Mouse (Mus musculus): ENCODE results near the gene Tle1.

Tle1 gene

DNA sequence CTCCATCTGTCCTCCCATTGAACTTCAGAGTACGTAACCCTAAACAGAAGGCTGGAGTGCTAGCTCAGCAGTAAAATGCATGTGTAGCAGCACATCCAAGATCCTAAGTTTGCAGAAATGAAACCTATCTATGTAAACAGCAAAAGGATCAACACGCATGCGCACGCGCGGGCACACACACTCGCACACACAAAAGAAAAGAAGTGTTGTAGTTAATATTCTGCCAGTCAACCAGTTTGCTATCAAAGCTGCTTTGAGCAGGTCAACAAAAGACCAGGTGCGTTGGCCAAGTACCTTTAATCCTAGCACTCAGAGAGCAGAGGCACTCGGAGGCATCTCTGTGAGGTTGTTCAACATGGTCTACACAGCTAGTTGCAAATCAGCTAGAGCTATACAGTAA, 35.0 kb downstream of the Tle1 start:
- DNase-seq (ENCODE audit: low read depth, low spot score), result no peak

DNA sequence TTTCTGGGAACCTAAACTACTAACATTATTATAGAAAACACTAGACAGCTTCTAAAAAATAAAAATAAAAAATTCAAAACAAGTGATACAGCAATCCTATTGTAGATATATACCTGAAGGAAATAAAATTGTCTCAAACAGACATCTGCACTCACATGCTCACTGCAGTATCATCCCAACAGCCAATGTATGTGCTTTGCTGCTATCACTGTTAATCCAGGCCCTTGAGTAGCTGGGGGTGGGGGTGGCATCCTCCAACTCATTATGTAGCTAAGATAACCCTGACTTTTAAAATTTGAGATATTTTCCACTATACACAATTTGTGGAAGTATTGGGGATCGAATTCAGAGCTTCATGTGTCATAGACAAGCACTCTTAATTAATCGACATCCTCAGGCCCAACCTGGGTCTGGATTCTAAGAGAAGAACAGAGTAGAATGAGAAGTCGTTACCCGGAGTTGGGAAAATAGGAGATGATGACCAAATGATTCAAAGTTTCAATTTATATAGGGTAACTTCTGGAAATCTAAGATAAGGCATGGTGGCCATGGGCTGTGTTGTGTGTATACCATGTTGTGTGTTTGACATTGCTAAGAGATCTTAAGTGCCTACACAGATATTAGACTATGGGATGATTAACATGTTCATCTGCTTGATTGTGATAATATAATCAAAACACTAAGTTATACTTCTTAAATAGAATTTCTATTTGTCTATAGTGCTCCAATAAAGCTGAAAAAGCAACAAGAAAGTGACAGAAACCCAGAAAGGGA, 38.1 kb downstream of the Tle1 start:
- no peak for DNase-seq (ENCODE audit: low read depth, low spot score)

DNA sequence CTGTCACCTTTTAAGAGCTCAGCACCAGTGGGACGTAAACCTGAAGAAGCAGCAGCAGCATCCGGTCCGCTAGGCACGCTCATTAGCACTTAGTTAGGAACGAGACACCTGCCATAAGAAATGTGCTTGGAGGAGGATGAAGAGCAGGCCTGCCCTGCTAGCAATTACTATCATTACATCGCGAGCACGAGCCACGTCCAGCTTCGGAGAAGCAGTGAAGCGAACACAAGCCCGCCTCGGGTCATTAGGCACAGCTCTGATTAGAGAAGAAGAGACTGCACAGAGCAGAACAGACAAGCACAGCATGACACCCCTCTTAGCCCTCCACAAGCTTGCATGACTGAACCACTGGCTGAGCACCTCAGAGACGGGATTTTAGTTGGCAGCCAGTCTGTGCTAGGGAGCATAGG, 40.6 kb downstream of the Tle1 start:
- DNase-seq (ENCODE audit: low read depth, low spot score), result no peak

DNA sequence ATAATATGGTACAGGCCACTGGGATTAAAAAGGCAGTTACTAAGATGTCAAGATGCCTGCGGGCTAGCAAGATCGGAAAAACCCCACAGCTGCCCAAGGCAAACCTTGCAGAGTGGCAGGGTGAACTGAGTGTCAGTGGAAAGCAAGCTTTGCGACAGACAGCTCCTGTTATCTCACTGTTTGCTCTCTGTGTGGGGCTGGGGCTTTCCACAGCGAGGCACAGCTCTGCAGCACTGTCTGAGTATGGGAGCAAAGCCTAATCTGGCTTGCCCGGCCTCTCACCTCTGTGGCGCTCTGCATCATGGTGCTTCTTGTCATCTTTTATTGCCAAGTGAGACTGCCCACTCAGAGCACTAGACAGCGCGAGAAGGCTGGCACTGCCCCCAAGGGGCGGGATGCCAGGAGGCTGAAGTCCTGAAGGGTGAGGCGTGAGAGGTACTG, 42.8 kb downstream of the Tle1 start:
- DNase-seq (ENCODE audit: low read depth, low spot score), result no peak

DNA sequence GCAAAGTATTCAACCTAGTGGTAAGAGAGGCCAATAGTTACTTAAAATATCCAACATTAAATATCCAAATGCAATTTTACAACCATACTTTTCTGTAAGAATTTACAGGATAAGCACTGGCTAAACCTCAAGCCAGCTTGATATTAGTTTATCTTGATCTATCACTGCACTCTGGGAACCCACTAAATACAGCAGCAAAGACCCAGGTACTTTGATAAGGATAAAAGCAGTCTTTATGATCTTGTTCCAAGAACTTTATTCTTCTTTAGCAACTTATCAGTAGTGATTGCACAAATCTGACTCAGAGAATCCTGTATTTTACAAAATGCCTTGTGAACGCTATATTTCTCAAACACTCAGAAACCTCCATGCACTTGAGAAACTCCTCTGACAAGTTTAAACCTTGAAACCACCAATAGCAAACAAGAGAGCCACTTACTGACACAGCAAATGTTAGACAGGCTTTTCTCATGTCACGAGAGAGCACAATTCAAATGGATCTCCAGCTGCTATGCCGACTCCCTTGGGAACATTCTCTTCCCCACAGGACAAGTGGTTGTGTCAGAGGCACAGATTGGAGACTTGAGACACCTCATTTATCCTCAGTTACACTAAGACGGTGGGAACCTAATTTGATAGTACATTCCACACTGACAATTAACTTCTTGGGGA, 50.1 kb downstream of the Tle1 start:
- DNase-seq (ENCODE audit: low read depth, low spot score), result no peak

DNA sequence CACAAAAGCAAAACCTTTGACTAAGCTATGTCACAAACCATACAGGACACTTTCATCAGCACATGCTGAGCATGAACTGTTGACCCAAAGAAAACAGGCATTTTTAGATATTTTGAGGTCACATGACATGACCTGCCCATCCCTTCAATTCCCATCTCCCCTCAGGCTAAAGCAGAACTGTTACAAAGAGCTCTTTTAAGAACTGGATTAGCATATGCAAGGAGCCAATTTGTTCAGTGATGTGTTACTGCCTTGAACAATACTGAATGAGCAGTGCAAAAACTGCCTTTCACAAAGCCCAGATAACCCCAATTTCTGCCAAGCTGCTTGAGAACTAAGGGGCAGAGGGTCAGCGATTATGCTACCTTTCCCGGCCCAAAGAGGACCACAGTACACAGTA, 54.7 kb downstream of the Tle1 start:
- DNase-seq (ENCODE audit: low read depth, low spot score), result no peak

DNA sequence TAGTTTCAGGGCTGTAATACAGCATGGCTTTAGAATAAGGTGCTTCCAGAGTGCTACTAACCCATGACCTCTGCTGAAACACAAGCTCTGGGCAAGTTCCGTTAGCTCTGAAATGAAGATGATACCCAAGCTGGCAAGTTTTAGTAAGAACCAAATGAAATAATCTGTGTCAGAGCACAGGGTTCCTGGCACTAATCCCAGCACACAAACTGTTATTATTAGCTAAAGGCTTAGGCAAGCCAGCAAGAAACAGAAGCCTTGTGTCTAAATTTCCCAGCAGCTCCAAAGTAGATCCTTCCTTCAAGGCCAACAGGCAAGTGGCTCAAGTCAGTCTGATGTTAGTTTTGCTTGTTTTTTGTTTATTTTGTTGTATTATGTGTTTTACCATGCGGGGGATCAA, 56.2 kb downstream of the Tle1 start:
- no peak for DNase-seq (ENCODE audit: low read depth, low spot score)

DNA sequence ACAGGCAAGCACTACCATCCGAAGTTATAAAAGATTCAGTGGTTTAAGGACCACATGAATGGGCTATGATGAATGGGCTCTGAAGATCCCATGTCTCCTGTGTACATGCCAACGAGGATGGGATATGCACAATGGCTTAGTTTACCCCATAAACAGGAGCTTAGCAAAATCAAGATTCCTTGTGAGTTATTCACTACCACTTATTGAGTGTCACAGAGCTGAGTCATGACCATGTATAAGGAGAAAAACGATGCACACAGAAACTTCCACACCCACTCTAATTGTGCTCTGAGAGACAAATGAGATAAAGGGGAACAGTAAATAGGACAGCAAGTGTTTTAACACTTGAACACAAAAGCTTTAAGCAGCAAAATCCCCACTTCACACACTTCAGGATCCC, 60.0 kb downstream of the Tle1 start:
- DNase-seq (ENCODE audit: low read depth, low spot score), result no peak

DNA sequence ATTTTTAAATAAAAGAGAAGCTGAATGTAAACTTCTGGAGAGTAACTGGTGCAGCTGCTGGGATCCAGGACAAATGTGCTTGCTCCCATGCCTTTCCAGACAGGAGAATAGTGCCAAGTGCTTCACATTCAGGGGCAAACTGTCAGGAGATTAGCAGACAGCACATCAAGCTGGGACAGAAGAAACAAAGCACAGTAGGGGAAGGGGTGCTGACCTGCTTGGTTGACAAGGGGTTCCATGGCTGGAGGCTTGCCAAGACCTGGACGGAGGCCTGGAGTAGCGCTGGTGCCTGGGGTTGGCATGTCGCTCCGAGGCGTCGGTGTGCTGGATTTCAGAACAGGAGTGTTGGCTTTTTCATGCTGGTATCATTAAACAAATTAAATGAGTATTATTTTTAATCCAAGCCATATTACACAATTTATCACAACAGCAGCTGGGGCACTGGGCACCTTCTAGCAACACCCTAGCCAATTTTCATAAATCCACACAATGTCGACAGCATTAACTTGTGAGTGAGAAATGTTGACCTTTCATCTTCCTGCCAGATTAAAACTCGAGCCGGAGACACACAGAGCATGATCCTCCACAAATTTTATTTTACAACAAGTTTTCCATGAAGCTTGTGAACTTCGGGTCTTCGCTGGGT, 61.1 kb downstream of the Tle1 start:
- DNase-seq (ENCODE audit: low read depth, low spot score), result peak; percentile 32

DNA sequence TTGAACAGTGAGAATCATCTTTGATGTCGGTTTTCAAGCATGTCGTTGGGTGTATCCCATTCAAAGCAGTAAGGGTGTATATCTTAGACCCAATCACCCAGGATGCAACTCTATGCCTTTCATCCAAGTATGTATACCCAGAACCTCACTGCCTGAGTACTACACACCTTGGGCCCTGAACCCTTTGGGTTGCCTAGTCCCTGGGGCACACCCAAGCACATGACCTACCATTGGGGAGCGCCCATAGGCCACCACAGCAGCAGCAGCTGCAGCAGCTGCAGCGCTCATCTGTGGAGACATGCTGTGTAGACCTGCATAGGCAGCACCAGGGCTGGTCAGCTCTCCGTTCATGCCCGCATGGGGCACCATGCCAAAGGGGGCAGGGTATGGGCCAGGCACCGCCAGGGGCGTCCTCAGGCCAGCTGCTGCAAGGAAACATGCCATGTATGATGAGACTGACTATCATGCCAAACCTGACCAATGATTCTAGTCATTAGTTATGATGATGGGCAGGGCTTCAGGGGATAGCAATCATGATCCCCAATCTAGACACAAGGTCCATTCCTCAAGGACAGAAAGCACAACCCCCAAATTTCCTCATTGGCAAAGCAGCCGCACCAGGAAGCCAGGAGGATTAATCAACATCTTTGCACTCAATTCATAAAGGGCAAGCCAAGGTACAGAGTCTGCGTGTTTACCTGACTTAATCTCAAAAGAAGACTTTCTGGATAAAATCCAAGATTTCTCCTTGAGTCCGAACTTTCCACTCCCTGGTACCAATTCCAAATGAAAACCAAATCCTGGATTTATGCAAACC, 62.2 kb downstream of the Tle1 start:
- no peak for DNase-seq (ENCODE audit: low read depth, low spot score)

DNA sequence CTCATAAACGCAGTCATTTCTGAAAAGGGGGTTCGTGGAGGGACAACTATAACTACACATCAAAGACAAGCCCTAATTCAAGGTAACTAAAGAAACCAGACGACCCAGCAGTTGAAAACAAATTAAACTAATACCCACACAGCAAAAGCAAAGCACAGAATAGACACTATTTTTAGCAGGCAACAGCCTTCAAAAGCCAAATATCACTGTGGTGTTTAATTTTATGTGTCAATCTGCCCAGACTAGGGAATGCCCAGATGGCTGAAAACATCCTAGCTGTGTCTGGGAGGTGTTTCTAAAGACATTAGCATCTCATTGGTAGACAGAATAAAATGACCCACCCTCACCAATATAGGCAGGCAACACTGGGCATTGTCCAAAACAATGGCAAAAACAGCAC, 68.1 kb downstream of the Tle1 start:
- no peak for DNase-seq (ENCODE audit: low read depth, low spot score)

DNA sequence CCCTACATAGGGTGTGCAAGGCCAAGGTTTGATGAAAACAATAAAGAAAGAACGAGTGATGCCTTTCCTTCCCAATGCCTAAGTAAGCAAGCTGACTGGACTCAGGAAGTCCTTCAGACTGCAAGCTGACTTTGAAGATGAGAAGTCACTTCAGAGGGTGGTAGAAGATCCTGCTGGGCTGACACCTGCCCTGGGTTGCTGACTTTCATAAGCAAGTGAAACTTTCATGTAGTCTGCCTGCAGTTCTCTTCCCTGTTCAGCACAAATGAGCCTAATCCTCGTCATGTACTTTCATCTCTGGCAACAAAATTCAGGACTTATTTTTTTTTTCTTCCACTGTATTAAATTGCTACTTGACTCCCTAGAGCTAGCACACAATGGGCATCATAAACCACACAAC, 73.1 kb downstream of the Tle1 start:
- no peak for DNase-seq (ENCODE audit: low read depth, low spot score)

DNA sequence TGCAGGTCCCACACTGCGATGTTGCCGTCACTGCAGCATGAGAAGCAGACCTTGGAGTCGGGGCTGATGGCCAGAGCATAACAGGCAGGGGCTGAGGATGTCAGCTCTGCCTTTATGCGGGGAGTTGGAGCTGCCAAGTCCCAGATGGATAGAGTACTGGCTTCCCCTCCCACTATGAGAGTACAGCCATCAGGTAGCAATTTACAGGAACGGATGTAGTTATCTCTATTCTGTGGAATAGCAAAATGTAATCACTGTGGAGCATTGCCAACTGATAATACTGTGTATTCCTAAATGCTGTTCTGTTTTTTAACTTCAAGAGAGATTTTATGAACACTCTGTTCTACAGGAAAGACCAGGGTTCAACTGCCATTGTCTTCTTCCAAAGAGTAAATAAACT, 75.9 kb downstream of the Tle1 start:
- no peak for DNase-seq (ENCODE audit: low read depth, low spot score)

DNA sequence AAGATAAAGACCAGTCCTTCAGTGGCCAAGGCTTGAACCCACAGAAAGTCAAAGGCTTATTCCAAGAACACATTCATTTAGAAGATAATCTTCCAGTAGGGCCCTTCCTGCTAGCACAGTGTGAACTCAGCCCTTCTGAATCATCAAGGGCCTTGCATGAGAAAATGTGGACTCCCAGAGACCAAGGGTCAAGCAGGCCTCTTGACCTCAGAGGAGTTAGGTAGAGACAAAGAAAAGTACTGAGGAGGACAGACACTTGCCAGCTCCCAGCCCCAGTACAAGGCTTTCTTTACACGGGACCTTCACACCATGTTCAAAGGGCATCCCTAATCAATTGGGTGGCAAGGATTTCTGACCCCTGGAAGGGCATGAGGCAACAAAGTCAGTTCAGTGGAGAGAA, 77.9 kb downstream of the Tle1 start:
- no peak for DNase-seq (ENCODE audit: low read depth, low spot score)

DNA sequence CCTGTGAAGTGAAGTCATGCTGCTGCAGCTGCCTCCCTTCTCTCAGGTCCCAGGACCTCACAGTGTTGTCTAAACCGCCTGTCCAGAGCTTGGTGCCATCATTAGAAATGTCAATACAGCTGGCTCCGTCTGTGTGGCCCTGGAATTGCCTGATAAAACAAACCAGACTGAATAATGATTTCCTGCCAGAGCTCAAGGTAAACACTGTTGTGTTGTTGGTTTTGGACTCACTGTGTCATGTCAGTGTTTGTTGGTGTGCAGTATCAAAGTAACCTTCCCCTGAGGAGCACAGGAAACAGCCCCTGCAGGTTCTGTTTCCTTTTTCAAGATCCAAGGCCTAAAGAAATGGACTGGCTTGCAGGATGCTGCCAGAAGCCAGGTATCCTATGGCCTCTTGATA, 78.4 kb downstream of the Tle1 start:
- DNase-seq (ENCODE audit: low read depth, low spot score), result no peak

DNA sequence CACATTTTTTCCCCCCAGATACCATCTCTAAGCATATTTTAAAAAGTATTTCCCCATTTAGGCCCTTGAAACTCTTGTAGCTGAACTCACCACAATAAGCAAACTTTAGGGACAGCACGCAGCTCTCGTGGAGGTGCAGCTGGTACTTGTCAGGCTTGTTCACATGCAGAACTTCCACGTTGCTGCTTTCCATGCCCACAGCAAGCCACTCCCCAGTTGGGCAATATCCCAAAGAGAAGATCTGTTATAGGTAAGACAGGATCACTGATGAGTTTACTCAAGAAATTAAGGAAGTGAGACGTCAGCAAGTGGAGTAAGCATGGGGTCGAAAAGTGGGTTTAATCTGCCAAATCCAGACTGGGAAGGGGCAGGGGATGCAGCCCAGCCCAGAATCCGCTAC, 80.7 kb downstream of the Tle1 start:
- DNase-seq (ENCODE audit: low read depth, low spot score), result no peak

DNA sequence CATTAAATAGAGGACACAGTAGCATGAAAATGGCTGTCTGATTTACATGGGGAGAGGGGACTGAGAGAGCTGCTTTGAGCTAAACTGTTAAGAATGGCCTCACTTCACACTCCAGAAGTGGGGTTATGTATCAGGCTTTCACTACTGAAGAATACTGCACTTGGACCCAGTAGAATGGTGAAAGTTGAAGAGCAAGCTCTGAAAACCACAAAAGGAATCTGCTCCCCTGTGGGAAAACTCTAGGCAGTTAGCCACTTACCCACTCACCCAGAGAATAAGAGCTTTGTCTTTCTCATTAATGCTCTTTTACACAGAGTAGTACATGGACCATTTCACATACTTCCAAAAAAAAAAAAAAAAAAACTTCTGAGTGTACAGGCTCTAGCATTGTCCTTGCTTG, 95.0 kb downstream of the Tle1 start:
- DNase-seq (ENCODE audit: low read depth, low spot score), result peak; percentile 18

DNA sequence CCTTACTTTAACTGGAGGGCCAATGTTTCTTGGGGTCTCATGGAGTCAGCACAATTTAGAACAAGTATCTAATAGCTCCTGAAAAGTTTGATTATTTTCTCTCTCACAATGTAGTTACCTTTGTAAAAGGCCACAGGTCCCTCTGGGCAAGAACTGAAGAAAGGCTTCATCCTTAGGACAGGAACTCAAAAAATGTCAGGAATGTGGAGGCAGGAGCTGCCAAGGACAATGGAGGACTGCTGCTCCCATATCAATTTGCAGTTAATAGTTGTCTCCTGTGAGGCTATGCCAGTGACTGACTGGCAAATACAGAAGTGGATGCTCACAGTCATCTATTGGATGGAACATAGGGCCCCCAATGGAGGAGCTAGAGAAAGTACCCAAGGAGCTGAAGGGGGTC, 96.5 kb downstream of the Tle1 start:
- DNase-seq (ENCODE audit: low read depth, low spot score), result no peak

DNA sequence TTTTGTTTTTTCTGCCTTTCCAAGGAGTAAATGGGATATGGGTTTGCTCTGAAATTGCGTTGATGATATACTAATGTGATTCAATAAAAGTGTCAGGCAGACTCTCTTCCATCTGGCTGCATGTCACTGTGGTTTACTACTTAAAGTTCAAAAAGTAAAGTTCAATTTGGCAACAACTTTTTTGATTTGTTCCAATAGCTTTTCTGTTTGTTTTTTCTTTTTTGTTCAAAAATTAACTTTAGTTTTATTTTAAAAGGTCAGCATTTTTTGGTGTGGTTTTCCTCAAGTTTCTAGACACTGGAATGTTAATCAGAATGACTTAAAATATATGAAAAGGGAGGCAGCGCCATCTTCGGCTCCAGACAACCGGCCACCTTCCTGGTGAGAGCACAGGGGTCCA, 112.9 kb downstream of the Tle1 start:
- DNase-seq (ENCODE audit: low read depth, low spot score), result no peak

DNA sequence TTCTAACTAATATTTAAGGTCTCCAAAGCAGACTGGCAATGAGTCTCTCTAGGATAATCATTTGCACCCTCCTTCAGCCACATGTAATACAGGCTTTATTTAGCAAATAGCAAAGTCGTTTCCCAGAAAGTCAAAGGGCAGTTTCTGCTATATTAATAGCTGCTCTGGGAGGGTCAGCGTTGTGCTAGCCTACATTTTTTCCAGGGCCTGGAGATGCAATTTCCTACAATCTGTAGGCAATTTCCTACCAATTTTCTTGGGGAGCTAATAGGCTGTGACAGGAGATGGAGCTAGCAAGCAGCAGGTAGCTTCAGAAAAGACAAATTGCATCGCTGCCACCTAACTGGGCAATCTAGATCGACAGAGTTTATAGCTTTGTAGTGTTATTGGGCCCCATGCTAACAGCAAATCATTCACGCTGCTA, 131.6 kb downstream of the Tle1 start:
- no peak for DNase-seq (ENCODE audit: low read depth, low spot score)

DNA sequence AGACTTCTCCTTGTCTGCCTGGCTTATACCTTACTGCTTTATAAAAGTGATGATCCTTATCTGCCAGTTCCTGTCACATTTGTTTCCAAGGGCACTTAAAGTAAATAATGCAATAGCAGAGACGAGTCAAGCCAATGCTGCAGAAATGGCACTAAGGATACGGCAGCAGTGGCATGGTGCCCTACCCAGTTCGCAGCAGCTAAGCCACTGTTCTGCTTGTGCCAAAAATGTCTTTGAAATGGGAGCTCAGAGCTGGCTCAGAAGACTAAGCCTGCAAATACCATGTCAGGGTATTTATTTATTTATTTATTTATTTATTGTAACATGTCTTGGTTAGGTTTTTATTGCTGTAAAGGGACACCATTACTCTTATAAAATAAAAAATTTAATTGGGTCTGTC, 132.8 kb downstream of the Tle1 start:
- no peak for DNase-seq (ENCODE audit: low read depth, low spot score)
